Mouse (Mus musculus): ENCODE data around the gene Tamm41.

GRCm38 (mm10) chr6:114959012-114959398 lies 78.7 kb downstream of the Tamm41 start:
- TF ChIP-seq CTCF (IDR thresholded peaks at IDR 0.05; ENCODE audit: low read depth) (no peak), EP300 (IDR thresholded peaks at IDR 0.05; ENCODE audit: low read depth) (no peak)
